Mouse (Mus musculus) regulatory T cell (primary cell): ENCODE data around the gene Srgap1.

Source experiments
- in situ Hi-C: fragments of 300-600 bp; cut with MboI, MseI; formaldehyde crosslinking; loops from one replicate; pipeline ENCODE4 v1.15.1; 2025; ENCODE audit warnings: high pct_unique_total_duplicates

The Srgap1 gene

GRCm38 (mm10) chr10:121830335-121831307 lies 216.5 kb downstream of the Srgap1 start:
- in situ Hi-C loops: no loop called here

- in situ Hi-C loops: no loop called here
Observed at GRCm38 (mm10) chr10:121829800-121830303, 217.3 kb downstream of the Srgap1 start.

- in situ Hi-C loops: no loop called here
Observed at GRCm38 (mm10) chr10:121829034-121829433, 218.1 kb downstream of the Srgap1 start.

GRCm38 (mm10) chr10:121822674-121823073 lies 224.4 kb downstream of the Srgap1 start:
- in situ Hi-C loops: no loop called here

- in situ Hi-C loops: no loop called here
Observed at GRCm38 (mm10) chr10:121820846-121821245, 226.3 kb downstream of the Srgap1 start.

- in situ Hi-C loops: no loop called here
Observed at GRCm38 (mm10) chr10:121817983-121818382, 229.1 kb downstream of the Srgap1 start.

GRCm38 (mm10) chr10:121807771-121808170 lies 239.3 kb downstream of the Srgap1 start:
- in situ Hi-C loops: loop anchor here (10.0 kb wide), 1 partner anchor 753 kb away; no protein-coding TSS in a partner anchor

- in situ Hi-C loops: loop anchor here (10.0 kb wide), 1 partner anchor 752 kb away; no protein-coding TSS in a partner anchor
Observed at GRCm38 (mm10) chr10:121806806-121807205, 240.3 kb downstream of the Srgap1 start.

- in situ Hi-C loops: loop anchor here (10.0 kb wide), 1 partner anchor 751 kb away; no protein-coding TSS in a partner anchor
Observed at GRCm38 (mm10) chr10:121805933-121806341, 241.2 kb downstream of the Srgap1 start.

GRCm38 (mm10) chr10:121804551-121804950 lies 242.6 kb downstream of the Srgap1 start:
- in situ Hi-C loops: loop anchor here (10.0 kb wide), 1 partner anchor 750 kb away; no protein-coding TSS in a partner anchor

GRCm38 (mm10) chr10:121800041-121800440 lies 247.1 kb downstream of the Srgap1 start:
- in situ Hi-C loops: loop anchor here (10.0 kb wide), 1 partner anchor 745 kb away; no protein-coding TSS in a partner anchor

GRCm38 (mm10) chr10:121796027-121796802 lies 250.9 kb downstream of the Srgap1 start:
- in situ Hi-C loops: loop anchor here (25.0 kb wide), 1 partner anchor 241 kb away; the partner anchor contains the start of gene Srgap1

GRCm38 (mm10) chr10:121794486-121794885 lies 252.6 kb downstream of the Srgap1 start:
- in situ Hi-C loops: loop anchor here (25.0 kb wide), 1 partner anchor 243 kb away; the partner anchor contains the start of gene Srgap1

- in situ Hi-C loops: loop anchor here (25.0 kb wide), 1 partner anchor 245 kb away; the partner anchor contains the start of gene Srgap1
Observed at GRCm38 (mm10) chr10:121792661-121793060, 254.5 kb downstream of the Srgap1 start.

- in situ Hi-C loops: loop anchor here (25.0 kb wide), 1 partner anchor 247 kb away; the partner anchor contains the start of gene Srgap1
Observed at GRCm38 (mm10) chr10:121790078-121790477, 257.0 kb downstream of the Srgap1 start.

- in situ Hi-C loops: loop anchor here (25.0 kb wide), 1 partner anchor 249 kb away; the partner anchor contains the start of gene Srgap1
Observed at GRCm38 (mm10) chr10:121788536-121788935, 258.6 kb downstream of the Srgap1 start.

- in situ Hi-C loops: loop anchor here (25.0 kb wide), 1 partner anchor 256 kb away; the partner anchor contains the start of gene Srgap1
Observed at GRCm38 (mm10) chr10:121781159-121781558, 266.0 kb downstream of the Srgap1 start.

- in situ Hi-C loops: loop anchor here (25.0 kb wide), 1 partner anchor 261 kb away; the partner anchor contains the start of gene Srgap1
Observed at GRCm38 (mm10) chr10:121775990-121776389, 271.1 kb downstream of the Srgap1 start.

- in situ Hi-C loops: no loop called here
Observed at GRCm38 (mm10) chr10:121773813-121774212, 273.3 kb downstream of the Srgap1 start.

- in situ Hi-C loops: no loop called here
Observed at GRCm38 (mm10) chr10:121770624-121771577, 276.2 kb downstream of the Srgap1 start.
